Mouse (Mus musculus): ENCODE measurements around the gene Polg. TPM values are rescaled to one million over a fixed set of nuclear protein-coding genes. Genes with fewer than 3 reads are reported as not detected.

Polg gene
- 29.1 and 31.6 TPM in 2 replicates for polyA plus RNA-seq (2012; ENCODE audit: insufficient read depth, insufficient read length, missing spikeins)

GRCm38 (mm10) chr7:79466053-79466901 is at the start of gene Polg:
Gene Polg, minus strand, starts transcription at chr7:79466362.
- Histone ChIP-seq H3K27ac (replicated peaks; ENCODE audit: low read depth, low read length) (peak within 1 kb of the TSS; percentile 69), H3K4me3 (ENCODE audit: insufficient read depth, low read depth, low read length) (peak within 1 kb of the TSS; percentile 73), H3K4me1 (ENCODE audit: control insufficient read depth, insufficient read depth, insufficient read length, low read length) (peaks cover 6% of the 10 kb centered on the region)

DNA sequence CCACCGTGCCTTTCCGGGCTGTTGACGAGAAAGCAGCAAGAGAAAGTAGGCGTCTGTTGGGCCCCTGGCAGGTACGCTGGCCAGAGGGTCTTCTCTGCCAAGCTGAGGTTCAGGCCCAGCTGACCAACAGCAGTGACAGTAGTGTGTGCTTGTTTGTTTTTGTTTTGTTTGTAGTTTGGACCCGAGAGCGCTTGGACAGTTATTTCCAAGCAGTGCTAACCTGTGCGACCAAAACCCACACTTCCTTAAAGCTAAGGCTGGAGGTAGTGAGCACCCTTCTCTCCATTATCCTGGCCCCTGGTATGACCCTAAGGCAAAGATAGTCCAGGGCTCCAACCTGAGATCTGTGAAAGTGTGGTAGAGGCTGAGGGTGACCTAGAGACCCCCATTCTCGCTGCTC is 49.7 kb upstream of the Polg start:
- H3K27ac ChIP-seq (replicated peaks; ENCODE audit: low read depth, low read length) = no peak overlapping the region
- H3K4me1 ChIP-seq (ENCODE audit: control insufficient read depth, insufficient read depth, insufficient read length, low read length) = no peaks in the 10 kb centered on the region
- no peak overlapping the region for H3K4me3 ChIP-seq (ENCODE audit: insufficient read depth, low read depth, low read length)

DNA sequence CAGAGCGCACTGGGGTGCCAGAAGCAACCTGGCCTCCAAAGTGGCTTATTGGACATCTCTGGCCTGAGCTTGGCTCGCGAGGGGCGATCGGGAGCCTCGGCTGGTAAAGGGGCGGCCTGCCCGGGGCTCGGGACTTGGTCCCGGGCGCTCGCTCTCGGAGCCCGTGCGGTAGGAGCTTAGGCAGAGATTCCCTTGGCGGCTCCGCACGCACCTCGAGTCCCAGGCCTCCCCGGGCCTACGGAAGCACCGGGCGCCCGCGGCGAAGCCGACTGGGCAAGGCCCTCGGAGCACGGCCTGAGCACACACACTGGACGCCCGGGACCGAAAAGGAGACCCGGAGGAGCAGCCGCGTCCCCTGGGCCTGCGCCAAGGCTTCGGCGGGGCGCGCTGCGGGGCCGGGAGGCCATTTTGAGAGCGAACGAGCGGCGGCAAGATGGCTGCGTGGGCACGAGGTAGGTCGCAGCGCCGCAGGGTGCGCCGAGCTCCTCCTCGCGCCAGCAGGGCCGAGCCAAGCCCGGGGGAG is 49.1 kb upstream of the Polg start:
- H3K4me3 ChIP-seq (ENCODE audit: insufficient read depth, low read depth, low read length) = no peak overlapping the region
- H3K4me1 ChIP-seq (ENCODE audit: control insufficient read depth, insufficient read depth, insufficient read length, low read length) = no peaks in the 10 kb centered on the region
- H3K27ac ChIP-seq (replicated peaks; ENCODE audit: low read depth, low read length) = no peak overlapping the region

- Histone ChIP-seq H3K27ac (replicated peaks; ENCODE audit: low read depth, low read length) (no peak overlapping the region), H3K4me3 (ENCODE audit: insufficient read depth, low read depth, low read length) (no peak overlapping the region), H3K4me1 (ENCODE audit: control insufficient read depth, insufficient read depth, insufficient read length, low read length) (no peaks in the 10 kb centered on the region)
Measured at GRCm38 (mm10) chr7:79514361-79514881, 48.3 kb upstream of the Polg start.

GRCm38 (mm10) chr7:79513466-79513865 is 47.3 kb upstream of the Polg start:
- Histone ChIP-seq H3K4me3 (ENCODE audit: insufficient read depth, low read depth, low read length) (no peak overlapping the region), H3K27ac (replicated peaks; ENCODE audit: low read depth, low read length) (no peak overlapping the region)

GRCm38 (mm10) chr7:79512496-79512895 is 46.3 kb upstream of the Polg start:
- H3K4me3 ChIP-seq (ENCODE audit: insufficient read depth, low read depth, low read length) = no peak overlapping the region
- no peaks in the 10 kb centered on the region for H3K4me1 ChIP-seq (ENCODE audit: control insufficient read depth, insufficient read depth, insufficient read length, low read length)
- H3K27ac ChIP-seq (replicated peaks; ENCODE audit: low read depth, low read length) = no peak overlapping the region

More at GRCm38 (mm10) chr7:79513466-79513865, 47.3 kb upstream of the Polg start:
- no peaks in the 10 kb centered on the region for H3K4me1 ChIP-seq (ENCODE audit: control insufficient read depth, insufficient read depth, insufficient read length, low read length)

DNA sequence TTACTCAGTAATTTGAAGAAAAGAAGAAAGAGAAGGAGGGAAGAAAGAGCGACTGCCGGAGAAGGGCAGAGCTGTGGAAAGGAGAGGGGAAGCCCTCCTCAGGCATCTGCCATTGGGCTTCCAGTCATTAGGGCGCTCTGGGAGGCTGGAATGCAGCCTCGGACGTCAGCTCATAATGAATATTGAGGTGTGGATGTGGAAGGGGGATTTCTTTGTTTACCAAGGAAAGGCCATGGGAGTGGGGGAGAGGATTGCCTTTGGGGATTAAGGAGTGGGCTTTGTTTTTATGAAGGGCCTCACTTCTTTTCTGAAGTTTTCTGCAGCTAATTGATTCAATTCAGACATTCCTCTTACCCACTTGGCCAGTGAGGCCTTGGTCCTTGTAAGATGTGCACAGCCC is 45.5 kb upstream of the Polg start:
- no peak overlapping the region for H3K27ac ChIP-seq (replicated peaks; ENCODE audit: low read depth, low read length)
- H3K4me1 ChIP-seq (ENCODE audit: control insufficient read depth, insufficient read depth, insufficient read length, low read length) = no peaks in the 10 kb centered on the region
- H3K4me3 ChIP-seq (ENCODE audit: insufficient read depth, low read depth, low read length) = no peak overlapping the region

DNA sequence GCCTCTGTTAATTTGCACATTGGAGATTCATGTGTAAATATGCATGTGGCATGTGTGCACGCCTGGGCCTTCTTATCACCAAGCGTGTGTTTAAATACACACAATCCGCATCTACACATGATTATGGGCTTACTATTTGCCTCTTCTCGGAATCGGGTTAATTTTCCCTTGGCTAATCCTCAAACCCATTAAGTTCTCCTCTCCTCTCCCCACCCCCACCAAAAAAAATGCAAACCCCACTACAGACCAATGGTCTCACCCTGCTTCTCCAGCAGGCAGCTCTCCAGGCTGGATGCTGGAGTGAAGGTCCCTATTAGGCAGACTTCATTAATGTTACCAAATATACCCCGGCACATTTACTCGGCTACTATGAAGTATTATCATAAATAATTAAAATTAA is 45.0 kb upstream of the Polg start:
- Histone ChIP-seq H3K27ac (replicated peaks; ENCODE audit: low read depth, low read length) (no peak overlapping the region), H3K4me1 (ENCODE audit: control insufficient read depth, insufficient read depth, insufficient read length, low read length) (no peaks in the 10 kb centered on the region), H3K4me3 (ENCODE audit: insufficient read depth, low read depth, low read length) (no peak overlapping the region)

DNA sequence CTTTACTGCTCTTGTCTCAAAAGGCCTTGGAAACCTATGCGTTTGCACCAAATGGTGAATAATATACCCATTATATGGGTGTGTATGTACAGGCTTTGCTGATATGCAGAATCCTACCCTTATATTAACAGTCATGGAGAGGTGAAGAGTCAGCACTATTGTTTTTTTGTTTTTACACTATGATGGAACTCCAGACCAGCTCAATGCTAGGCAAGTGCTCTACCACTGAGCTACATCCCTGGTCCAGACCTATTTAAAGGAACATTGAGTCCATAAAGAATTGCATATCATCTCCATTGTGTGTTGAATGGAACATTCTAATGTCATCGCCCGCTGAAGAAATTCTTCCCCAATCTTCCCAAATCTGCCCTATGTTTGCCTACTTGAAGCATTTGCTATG is 44.5 kb upstream of the Polg start:
- Histone ChIP-seq H3K27ac (replicated peaks; ENCODE audit: low read depth, low read length) (no peak overlapping the region), H3K4me3 (ENCODE audit: insufficient read depth, low read depth, low read length) (no peak overlapping the region), H3K4me1 (ENCODE audit: control insufficient read depth, insufficient read depth, insufficient read length, low read length) (no peaks in the 10 kb centered on the region)

GRCm38 (mm10) chr7:79509710-79510109 is 43.5 kb upstream of the Polg start:
- Histone ChIP-seq H3K4me3 (ENCODE audit: insufficient read depth, low read depth, low read length) (no peak overlapping the region), H3K4me1 (ENCODE audit: control insufficient read depth, insufficient read depth, insufficient read length, low read length) (no peaks in the 10 kb centered on the region)

DNA sequence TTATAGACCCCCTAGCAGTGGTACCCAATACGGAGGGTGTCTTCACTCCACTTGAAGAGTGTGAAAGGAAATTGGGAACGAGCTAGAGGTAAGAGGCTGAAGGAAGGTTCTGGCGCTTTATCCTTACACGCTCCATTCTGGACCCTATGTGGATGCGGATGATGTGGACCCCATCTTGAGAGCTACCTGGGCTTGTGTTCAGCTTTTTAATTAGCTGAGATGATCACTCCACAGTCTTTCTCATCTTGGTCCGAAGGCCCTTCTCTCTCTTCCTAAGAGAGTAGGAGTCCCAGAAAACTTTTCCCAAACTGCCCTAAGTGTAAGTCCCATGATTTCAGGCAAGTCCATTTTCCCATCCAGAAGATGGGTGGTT is 43.1 kb upstream of the Polg start:
- Histone ChIP-seq H3K27ac (replicated peaks; ENCODE audit: low read depth, low read length) (no peak overlapping the region), H3K4me3 (ENCODE audit: insufficient read depth, low read depth, low read length) (no peak overlapping the region), H3K4me1 (ENCODE audit: control insufficient read depth, insufficient read depth, insufficient read length, low read length) (no peaks in the 10 kb centered on the region)

More at GRCm38 (mm10) chr7:79509710-79510109, 43.5 kb upstream of the Polg start:
- no peak overlapping the region for H3K27ac ChIP-seq (replicated peaks; ENCODE audit: low read depth, low read length)

GRCm38 (mm10) chr7:79508280-79509234 is 42.4 kb upstream of the Polg start:
- Histone ChIP-seq H3K4me3 (ENCODE audit: insufficient read depth, low read depth, low read length) (no peak overlapping the region), H3K27ac (replicated peaks; ENCODE audit: low read depth, low read length) (no peak overlapping the region), H3K4me1 (ENCODE audit: control insufficient read depth, insufficient read depth, insufficient read length, low read length) (no peaks in the 10 kb centered on the region)

GRCm38 (mm10) chr7:79507756-79508155 is 41.6 kb upstream of the Polg start:
- no peak overlapping the region for H3K27ac ChIP-seq (replicated peaks; ENCODE audit: low read depth, low read length)
- no peaks in the 10 kb centered on the region for H3K4me1 ChIP-seq (ENCODE audit: control insufficient read depth, insufficient read depth, insufficient read length, low read length)
- no peak overlapping the region for H3K4me3 ChIP-seq (ENCODE audit: insufficient read depth, low read depth, low read length)

- no peaks in the 10 kb centered on the region for H3K4me1 ChIP-seq (ENCODE audit: control insufficient read depth, insufficient read depth, insufficient read length, low read length)
- H3K4me3 ChIP-seq (ENCODE audit: insufficient read depth, low read depth, low read length) = no peak overlapping the region
- no peak overlapping the region for H3K27ac ChIP-seq (replicated peaks; ENCODE audit: low read depth, low read length)
Measured at GRCm38 (mm10) chr7:79507101-79507705, 41.0 kb upstream of the Polg start.

Data from brown adipose tissue, adult 24 weeks (tissue).